Mouse (Mus musculus) urinary bladder, postnatal 10 days (tissue): ENCODE measurements around the gene Rtbdn.

Experiments
- DNase-seq: peaks from one replicate; pipeline ENCODE4 v3.0.0; 2022; ENCODE audit warnings: low spot score

Rtbdn gene

DNA sequence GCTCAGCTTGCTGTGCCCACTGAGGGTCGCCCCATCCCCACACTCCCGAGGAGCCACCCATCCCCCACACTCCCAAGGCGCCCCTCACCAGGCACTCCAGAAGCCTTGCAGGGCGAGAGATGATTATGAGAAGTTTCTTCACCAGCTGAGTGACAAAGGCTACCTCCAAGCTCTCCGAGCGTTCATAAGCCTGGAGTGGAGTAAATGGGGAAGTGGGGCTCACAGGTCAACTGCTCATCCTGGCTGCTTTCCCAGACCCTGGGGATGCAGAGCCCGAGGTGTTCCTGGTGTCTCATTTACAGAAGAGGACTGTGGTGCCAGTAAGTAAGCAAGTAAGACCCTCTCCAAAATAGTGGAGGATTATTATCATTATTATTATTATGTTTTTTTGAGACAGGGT, 21.2 kb upstream of the Rtbdn start:
- DNase-seq: no peak

DNA sequence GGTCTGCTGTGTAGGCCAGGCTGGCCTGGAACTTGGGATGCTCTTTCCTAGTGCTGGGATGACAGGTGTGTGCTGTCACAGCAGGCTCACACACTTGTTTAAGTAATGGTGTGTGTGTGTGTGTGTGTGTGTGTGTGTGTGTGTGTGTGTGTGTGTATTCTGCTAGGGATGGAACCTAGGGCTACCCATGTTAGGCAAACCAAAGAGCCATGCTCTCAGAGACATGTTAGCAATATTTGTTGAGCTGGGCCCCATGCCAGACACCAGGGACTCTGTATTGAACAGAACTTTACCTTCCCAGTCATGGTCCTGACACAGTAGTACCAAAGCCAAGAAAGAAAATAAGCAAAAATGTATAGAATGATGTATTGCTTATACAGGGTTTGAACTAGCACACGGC, 19.3 kb upstream of the Rtbdn start:
- no peak for DNase-seq

DNA sequence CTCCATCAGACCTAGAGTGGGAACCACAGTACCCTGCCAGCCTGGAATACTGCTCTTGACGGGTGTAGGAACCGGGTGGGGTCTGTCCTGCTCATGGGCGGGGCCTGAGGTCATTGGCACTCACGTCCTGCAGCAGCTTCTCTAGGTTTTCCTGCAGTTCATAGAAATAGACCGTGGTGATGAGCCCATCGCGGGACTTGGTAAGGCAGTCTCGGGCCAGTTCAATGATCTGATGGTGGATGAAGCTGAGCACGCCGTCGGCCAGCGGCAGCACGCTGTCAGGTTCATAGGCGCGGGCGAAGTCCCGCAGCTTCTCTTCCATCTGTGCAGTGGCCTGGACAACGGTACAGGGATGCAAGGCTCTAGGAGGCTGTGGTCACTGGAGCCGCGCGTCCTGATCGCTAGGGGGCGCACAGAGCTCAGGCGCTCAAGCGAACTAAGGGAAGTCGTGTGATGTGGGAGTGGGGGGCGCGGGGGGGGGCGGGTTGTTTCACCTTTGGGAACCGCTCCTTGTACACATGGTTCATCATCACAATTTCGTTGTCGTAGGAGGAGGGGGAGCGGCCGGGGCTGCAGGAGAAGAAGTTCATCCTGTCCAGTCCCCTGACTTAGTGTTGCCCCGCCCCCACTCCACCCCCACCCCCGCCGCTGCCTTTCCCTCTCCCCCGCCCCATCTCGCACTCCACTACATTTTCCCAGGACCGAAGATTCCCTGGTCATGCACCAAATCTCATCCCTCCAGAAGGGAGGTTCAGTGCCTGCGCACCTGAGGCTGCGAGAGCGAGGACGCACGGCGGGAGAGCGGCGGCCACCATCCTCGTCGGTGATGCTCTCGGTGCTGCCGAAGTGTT, 18.1 kb upstream of the Rtbdn start:
- DNase-seq: no peak

DNA sequence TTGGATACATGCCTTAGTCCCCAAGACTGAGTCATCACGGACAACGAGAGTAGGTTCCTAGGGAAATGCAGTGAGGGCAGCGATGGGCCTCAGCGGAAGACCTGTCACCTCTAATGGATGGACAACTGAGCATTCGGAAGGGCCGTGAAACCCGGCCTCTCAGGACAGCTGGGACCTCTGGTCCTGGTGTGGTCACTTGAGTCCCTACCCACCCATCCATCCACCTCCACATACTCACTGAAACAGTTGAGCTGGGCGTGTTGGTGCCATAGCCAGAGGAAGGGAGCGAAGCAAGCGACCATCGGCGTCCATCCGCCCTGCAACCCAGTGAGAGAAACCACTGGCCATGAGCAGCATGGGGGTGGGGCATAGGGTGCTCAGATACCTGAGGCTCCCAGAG, 16.2 kb upstream of the Rtbdn start:
- DNase-seq: no peak

DNA sequence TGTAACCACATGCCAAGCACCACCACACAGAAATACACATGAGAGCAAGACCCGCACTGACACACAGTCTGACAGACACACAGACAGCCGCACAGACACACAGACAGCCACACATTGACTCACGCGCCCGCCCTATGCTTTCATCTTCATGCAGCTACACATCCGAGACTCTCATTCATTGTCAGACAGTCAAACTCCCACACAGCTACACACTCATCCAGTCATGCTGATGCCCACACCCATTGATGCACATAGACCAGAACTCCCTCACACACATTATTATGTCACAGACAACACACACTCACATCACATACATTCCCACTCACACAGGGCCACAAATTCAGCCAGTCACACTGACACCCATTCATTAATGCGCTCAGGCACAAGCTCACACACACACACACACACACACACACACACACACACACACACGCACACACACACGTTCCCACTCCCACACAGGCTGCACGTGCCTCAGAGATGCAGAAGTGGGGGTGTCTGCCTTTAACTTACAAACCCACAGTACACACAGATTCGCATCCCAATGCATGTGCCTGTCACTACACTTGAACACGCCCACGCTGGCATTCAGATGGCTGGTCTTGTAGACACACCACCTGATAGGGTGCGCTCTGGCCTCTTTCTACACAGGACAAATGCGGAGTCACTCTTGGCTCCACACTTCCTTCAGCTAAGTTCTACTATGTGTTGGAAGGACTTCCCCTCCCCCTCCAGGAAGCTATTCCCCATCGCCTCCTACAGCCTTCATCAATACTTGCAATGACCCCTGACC, 12.8 kb upstream of the Rtbdn start:
- no peak for DNase-seq

DNA sequence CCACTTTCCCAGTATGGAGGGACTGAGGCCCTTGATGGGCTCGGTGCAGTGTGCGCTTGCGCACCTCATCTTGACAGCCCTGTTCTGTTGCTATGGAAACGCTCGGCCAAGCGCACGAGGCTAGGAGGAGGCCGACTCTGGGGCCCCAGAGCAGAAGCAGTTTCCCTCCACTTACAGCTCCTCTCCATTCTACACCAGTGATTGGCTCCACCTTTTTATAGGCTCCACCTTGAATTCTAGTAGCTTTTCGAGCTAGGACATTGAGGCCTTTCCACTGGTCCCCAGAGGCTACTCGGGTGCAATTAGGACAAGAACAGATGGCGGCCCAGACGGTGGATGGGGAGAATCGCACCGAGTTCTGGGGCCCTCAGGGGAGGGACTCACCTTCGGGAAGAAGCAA, 11.9 kb upstream of the Rtbdn start:
- no peak for DNase-seq

DNA sequence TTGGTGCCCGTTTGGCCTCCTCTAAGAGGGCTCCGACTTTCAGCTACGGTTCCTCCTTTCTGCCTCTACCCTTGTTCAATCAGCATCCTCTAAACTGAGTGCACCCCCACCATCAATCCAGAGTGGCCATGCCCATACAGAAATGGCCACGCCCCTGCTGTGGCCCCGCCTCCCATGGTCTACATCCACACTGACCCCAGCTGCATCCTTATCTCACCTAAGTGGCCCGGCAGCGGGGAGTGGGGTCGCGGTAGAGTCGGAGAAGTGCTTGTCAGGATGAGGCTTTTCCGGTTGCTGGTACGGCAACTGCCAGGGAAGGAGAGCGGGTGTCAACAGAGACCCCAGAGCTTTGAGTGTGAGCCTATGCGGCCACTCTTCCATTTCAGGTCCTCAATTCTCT, 11.3 kb upstream of the Rtbdn start:
- DNase-seq: no peak

DNA sequence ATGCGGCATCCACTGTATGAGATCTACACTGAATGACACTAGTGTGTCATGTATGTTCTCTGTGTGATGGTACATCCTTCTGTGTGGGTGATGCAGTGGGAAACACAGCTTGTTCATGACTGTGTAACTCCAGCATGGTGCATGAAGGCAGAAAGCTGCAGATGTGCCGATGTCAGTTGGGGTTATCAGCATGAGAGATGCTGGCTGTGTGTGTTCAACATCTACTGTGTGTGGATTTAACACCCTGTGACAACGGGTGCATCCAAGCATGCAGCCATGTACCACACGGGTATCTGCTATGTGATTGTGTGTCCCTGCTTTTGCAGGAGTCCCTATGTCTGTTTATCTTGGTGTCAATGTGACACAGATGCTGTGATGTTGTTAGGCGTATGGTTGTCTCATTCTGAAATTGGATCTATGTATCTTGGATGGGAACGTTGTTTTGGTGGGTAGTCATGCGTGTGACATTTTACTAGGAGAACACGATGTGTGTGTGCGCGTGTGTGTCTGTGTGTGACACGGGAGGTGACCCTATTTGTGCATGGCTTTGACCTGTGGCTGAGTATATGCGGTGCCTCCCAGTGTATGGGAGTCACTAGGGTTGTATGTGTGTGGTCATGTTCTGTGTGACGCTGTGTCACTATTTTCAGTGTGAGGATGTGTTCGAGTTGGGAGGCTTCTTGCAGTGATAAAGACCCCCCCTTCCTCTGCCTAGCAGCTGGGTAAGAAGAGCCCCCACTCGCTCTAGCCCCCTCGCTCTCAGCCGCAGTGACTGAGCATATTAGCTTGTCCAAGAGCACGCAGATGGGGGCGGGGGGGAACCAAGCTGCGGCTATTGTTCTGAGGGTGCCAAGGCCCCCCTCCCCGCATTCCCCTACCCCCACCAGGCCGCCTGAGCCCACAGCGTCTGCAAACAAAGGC, 10.5 kb upstream of the Rtbdn start:
- no peak for DNase-seq

DNA sequence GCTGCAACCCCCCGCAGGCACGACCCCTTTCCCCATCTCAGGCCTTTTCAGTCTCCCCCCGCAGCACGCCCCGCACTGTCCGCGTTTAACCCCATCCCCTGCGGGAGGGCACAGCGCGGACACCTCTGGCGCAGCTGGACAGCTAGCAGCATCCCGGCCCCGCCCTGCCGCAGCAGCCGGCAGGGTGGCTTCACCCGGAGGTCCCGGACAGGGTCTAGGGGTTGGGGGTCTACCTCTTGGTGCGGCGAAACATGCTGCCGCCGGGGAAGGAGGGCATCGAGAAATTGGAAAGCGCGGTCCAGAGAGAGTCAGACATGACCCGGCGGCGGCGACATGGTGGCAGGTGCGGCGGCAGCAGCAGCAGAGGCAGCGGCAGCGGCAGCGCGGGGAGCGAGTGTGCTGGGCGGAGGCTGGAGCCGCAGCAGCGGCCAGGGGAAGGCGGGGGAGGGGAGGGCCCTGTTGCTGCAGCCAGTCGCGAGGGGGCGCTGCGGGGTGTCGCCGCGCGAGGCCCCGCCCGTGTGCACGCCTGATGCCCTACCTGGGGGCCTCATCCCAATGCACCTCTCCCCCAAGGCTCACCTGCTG, 9.7 kb upstream of the Rtbdn start, which contains the start of gene Mast1:
Gene Mast1 (minus strand): TSS at position 398 of the 585 bp plus-strand sequence.
- DNase-seq: no peak

DNA sequence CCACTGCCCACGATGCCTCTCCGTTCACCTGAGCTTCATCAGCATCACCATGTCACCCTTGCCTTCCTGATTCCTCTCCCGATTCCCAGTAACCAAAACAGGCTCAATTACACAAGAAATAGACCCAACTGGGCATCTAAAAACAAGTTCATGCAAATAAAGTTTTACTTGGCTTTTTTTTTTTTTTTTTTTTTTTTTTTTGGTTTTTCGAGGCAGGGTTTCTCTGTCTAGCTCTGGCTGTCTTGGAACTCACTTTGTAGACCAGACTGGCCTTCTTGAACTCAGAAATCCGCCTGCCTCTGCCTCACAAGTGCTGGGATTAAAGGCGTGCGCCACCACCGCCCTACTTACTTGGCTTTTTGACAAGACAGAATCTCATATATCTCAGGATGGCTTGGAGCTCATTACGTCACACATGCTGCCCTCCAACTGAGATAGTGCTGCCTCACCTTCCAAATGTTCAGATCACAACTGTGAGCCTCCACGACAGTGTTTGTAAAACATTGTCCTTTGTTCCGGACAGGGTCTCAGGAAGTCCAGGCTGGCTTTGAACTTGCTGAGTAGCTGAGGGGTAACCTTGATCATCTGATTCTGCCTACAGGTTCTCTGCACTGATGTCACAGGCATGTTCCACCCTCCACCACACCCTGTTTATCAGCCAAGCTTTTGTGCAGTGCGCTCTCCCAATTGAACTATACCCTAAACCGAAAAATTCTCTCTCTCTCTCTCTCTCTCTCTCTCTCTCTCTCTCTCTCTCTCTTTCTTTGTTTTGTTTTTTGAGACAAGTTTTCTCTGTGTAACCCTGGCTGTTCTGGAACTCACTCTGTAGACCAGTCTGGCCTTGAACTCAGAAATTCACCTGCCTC, 8.9 kb upstream of the Rtbdn start:
- DNase-seq: no peak

DNA sequence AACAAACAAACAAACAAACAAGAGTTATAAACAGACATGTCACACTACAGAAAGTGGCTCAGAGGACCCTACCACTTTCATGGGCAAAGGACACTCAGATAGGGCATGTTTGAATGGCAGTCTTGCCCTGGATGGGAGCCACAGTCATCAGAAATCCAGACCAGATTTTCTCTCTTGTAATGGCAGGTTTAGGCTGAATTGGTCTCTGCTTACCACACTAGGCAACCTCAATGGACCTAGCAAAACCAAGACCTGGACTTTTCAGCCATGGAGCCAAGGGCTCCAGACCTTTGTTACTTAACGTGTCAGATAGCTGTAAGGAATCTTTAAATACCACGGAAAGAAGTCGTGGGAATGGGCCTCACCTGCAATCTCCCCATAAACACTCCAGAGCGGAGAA, 3.1 kb upstream of the Rtbdn start:
- DNase-seq: no peak

DNA sequence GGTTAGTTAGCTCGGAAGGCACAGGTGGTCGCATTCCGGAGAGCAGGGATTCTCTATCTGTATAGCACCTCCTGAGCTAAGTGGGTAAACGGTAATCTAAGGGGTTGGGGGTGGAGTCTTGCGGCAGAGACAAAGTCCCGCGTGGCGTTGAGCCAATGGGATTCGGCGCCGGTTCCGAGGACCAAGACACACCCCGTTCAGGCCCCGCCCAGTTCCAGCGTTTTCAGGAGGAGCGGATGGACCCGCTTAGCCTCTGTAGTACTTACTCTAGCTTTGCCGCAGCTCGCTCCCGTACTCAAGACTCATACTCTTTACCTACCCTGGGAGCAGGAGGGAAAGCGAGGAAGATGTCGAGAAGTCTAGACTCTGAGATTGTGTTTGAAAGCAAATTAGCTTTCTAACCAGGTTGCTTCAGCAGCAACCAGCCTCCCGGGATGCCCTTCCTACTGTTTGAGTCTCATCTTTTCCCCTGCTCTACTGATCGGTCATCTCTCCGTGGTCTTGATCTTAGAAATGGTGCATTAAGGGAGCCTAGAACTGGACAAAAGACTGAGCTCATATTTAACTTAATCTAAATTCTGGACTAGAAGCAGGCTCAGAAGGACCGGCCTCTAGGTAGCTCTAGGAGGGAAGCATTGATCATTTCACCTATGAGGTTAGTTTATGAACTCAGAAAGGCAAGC, 2.2 kb upstream of the Rtbdn start:
- no peak for DNase-seq

DNA sequence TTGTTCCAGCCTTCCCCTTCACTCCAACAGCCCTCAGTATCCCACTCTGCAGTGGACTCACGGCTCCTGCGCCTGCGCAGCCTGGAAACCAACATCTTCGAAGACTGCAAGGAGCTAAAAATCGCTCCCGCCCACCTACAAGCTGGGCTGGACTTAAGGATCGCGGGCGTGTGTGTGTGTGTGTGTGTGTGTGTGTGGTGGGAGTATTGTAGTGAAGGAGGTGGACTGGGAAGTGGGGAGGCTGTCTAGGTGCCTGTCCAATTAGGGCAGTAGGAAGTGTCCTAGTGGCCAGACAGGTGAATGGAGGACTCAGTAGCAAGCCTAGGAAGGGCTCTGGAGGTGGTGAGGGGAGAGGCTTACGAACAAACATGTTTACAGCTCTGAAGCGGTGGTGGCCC, 1.6 kb upstream of the Rtbdn start:
- DNase-seq: no peak

DNA sequence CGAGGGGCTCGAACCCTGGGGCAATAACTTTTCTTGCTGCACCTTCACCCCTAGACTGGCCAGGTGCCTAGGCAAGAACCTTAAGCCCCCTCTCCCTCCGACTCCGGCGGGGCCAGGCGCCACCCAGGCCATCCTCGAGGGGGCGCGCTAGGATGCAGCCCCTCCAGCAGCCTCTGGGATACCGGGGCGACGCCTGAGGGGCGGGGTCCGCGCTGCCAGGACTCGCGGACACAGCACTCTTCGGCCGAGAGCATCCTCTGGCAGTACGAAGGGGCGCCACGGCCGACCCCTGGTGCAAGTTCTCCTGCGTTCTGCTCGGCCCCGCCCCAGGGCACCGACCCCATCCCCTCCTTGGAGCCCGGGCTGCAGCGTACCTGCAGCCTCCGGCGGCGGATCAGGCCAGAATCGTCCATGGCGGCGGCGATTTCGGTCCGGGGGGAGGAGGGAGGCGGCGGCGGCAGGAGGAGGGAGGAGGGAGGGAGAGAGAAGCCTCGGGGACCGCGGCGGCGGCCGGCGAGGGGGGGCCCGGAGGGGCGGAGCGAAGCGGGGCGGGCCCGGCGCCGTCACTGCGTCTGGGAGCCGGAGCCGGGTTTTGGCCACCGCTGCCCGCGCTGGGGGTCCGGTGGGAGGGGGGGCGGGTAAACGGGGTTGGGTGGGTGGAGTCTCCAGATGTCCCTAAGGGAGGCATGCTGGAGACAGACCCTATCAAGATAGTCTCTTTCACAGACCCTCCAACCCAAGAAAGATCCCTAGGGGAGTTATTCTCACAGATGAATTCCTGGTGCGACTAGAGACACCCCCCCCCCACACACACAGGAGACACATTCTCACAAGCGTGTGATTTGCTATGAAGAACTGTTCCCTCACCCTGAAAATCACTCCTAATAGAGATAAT, 911 bp upstream of the Rtbdn start:
- no peak for DNase-seq

DNA sequence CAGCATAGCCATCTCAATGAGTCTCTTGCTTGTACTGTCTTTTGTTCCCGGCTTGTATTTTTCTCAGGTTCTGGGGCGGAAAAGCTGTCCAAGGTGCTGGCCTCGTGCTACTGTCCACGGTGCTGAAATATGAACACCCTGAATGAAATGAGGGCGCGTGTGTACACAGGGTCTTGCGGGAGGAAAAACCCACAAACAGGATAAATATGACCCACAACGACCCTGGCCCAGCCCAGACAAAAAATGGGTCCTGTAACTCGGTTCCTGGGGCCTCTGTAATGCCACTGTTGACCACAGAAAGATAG, 402 bp downstream of the Rtbdn start:
- DNase-seq: no peak

DNA sequence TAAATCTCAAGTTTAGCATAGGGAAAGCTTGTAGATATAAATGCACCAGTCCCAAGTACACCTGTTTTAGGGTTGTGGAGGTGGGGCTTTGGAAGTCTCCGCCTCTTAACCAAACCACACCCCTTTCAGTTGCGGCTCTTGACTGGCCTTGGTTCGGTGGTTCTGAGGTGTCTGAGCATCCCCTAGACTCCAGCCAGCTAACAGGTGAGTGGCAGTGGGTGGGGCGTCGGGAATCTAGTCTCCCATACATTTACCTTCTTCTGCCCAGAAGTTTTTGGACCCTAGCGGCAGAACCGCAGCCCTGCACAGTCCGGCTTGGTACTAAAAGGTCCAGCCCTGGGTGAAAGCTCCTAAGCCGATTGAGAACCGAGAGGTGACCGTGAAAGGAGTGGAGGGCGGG, 3.0 kb downstream of the Rtbdn start:
- DNase-seq: no peak

DNA sequence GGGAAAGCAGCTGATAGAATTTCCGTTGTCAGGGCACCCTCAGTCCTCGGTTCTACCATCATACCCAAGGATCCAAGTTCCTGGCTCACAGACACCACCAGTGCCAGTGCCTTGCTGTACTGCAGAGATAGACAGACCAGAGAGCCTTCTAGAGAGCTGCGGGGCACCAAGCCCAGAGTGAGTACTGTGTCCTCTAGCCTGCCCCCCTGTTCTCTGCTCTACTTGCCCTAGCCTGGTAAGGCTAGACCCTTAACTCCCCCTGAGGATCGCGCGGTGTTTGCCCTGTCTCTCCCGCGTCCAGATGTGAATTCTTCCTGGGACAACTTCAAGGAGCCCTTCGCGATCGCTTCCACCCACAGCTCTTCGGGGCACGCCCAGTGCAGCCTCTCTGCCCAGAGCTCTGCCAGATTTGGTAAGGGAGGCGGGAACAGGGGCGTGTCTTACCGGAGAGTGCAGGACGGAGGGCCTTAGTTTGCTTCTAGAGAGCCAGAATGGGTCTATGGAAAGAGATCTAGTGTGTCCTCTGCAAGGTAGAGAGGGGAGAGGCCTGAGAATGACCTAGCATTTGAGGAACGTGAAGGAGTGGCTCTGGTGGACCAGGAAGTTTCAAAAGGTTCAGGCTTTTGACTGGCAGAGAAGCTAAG, 5.9 kb downstream of the Rtbdn start:
- no peak for DNase-seq

DNA sequence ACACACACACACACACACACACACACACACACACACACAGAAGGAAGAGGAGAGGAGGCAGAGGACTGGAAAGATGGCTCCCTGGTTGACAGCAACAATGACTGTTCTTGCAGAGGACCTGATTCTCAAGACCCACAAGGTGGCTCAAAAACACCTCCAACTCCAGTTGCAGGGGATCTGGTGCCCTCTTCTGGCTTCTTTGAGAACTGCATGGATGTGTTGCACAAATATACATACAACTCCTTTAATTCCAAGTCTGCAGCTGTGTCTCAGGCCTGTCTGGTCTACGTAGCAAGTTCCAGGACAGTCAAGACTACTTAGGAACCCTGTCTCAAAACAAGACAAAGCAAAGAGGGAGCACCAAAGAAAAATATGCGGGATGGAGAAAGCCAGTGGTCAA, 10.0 kb downstream of the Rtbdn start:
- no peak for DNase-seq

DNA sequence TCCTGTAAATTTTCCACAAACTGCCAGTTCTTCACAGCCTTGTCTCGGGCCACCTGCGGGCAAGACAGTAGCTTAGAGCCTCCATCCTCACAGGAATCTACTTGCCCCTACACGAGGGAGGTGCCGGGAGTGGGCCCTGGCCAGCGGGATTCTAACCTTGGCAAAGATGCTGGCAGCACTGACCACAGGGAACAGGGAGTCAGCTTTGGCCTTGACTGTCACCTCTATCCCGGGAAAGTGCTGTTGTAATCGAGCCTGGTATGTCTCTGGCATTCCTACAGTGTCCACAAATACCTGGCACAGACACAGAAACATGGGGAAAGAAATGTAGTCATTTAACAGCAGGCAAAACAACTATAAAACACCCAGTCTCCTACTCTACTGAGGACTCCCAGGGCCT, 13.0 kb downstream of the Rtbdn start:
- no peak for DNase-seq
